Mouse (Mus musculus) MEL-GATA-1-ER (cell line): ENCODE measurements around the gene Ypel2.

Source experiments
- DNase-seq: peaks from one replicate; pipeline ENCODE4 v3.0.0-alpha.2; 2012; ENCODE audit warnings: low read depth; ENCODE audit errors: extremely low read depth

Gene Ypel2

DNA sequence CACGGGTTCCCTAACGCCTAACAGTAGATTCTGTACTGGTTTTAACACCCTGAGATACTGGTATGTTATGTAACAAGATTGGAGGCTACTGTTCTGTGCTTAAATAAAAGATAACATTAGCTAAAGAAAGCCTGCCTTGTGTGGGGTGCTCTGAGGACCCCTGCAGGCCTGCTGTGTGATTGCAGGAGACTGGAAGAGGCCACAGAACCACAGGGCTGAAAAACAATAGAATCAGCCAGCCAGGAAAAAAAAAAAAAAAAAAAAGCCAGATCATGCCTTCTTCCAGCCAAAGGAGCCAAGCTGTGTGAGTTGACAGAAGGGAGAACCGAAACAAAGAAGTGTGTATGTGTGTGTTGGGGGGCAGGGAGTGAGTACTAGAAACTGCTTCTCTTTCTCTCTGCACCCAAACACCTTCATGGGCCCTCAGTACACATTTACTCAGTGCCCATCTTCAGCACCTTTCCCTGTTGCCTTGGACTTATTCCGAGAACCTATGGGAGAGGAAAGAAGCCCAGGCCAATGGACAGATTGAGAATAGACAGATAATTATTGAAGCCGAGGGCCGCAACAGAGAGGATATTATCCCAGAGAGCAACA lies 2.2 kb upstream of the Ypel2 start:
- peak; percentile 73 for DNase-seq

DNA sequence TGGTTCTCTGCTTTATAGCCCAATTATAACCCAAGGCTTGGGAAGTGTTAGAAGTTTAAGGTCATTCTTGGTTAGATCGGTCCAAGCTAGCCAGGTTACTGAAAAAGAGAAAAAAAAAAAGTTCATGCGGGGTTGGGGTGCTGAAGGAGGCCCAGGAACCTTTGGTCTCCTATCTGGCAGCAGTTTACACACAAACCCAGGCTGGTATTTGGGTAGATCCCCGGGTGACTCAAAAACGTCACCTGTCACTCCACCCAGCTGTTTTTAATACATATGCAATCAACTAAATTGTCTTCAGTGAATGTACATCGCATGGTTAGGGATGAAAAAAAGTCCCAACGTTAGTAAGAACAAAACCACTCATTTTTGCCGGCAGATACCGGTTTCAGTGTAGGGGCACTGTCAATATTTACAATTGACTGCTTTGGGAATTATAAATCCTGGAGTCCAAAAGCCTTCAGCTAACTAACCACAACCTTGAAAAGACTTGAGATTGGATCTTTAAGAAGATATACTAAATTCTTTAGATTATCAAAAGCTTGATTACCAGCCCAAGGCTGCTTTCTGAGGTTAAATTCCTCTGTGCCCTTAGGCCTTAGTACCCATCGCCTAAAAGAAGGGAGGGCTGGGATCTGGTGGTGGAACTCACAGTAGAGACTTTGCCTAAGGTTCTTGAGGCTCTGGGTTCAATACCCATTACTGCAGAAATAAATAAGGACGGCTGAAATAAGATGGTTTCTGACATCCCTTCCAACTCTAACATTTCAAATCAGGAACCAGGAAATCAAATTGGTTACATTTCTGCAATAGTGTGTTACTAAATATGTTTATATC lies 1.5 kb upstream of the Ypel2 start:
- DNase-seq = no peak

DNA sequence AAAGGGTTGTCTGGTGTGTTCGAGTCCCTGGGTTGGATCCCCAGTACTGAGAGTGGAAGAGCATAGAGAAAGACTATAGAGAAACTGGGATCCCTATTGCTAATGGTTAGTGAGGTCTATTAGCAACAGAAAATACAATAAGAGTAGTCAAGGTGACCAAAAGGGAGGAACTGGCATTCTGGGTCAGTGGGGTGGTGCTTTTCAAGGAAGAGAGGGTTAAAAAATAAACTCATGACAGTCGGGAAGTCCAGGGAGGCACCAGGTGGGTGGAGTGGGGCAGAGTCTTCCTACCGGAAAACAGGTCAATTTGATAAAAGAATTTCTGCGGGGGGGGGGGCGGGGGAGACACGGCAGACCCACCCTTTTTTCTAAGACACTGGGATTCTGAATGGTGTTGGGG lies 823 bp upstream of the Ypel2 start:
- no peak for DNase-seq

DNA sequence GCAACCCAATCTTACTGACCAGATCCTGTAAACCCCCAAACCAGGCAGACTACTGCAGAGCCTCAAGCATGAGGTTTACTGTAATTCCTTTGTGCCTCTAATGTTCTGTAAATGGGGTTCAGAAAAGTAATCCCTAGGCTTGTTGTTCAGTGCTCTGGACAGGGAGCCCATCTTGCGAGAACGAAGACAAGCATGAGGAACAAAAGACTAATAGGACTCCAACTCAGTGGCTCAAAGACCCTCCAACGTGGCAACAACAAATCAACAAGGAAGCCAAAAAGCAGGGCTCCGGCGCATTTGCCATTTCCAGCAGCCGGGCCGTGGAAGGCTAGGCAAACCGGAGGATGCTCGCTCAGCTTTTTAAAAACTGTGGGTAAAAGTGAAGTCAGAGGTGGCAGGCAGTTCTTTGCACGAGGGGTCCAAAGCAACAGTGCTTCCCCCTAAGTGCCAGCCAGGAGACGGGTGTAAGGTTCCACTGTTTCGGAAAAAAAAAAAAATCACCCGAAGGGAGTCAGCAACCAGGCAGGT lies 982 bp downstream of the Ypel2 start:
- DNase-seq = no peak

DNA sequence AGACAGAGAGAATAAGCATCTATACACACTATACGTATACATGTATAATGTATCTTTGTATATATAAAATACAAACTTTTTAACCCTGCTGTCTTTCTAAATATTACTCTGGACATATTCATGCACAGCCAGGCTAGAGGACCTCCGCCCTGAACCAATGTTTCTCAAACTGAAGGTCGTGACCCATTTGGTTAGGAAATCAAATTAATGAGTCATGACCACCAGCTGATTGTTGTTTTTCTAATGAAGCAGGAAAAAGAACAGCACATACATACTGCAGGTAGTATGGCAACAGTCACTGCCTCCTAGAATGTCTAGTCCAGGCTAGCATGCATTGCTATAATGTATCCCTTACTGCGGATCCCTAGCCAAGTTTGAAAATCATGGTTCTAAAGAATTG lies 2.3 kb downstream of the Ypel2 start:
- no peak for DNase-seq

DNA sequence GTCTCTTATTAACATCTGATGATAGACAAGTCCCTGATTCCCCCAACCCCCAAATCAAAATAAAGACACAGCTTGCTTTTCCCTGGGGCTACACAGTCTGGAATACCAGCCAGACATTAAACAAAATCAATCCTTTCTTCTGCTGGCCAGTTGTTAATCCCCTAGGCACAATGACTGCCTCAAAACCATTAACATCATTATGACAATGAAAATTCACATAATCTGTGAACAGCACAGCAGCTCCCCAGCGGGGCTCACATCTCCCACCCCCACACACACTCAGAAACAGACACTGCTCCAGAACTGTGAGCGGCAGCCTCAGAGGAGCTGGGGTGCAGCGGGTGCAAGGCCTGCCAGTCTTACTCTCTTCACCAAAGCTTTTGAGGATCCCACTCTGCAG lies 3.2 kb downstream of the Ypel2 start:
- no peak for DNase-seq

DNA sequence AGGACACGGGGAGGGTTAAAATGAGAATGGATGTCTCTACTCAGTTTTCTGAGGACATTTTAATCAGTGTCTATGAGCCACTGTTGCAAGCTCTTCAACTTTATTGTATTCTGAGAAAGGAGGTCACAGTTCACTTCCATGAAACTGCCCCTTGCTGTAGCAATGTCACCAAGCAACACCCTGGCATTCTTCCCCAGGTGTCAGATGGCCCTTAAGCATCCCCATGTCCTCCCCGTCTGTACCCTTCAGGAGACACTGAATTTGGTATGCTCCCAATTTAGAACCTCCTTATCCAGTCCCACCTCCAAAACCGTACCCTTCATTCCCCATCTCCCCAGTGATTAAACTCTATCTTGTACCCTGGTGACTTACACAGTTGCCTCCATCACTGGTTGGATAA lies 8.5 kb downstream of the Ypel2 start:
- DNase-seq = no peak

DNA sequence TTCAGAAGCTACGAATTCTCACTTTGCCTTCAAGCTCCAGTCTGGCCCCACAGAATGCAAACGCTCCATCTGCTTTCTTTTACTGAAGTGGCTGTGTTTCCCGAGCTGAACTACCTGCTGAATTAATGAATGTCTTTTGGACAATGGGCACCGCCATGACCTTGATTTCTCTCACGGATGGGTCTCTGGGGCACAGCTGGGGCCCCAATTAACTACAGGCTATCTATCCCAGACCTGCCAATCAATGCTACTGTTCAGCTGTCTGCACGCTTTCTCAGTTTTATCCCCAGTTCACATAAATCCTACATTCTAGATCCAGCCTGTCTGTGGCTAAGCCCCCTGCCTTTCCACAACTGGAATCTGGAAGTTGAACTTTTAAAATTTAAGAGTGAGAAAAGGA lies 10.5 kb downstream of the Ypel2 start:
- no peak for DNase-seq

DNA sequence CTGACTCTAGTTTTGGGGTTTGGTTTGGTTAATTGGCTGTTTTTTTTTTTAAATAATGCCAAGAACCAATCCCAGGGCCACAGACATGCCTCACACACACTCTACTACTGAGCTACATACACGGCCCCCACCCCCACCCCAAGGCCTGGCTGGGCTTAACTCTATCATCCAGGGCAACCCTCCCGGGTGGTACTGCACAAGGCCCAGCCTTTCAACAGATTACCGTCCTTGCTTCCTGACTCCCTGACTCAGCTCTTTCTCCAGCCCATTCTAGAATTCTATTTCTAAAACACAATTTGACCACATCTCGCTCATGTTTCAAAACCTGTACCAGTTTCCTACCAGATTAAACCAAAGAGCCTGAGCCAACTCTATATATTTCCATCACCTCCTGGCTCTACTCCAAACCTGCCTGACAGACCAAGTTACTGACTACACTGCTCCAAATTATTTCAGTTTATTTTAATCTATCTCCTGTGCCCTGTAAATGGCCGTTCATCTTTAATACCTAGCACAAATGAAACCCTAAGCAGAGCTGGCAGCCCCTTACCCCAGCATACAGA lies 12.2 kb downstream of the Ypel2 start:
- no peak for DNase-seq

DNA sequence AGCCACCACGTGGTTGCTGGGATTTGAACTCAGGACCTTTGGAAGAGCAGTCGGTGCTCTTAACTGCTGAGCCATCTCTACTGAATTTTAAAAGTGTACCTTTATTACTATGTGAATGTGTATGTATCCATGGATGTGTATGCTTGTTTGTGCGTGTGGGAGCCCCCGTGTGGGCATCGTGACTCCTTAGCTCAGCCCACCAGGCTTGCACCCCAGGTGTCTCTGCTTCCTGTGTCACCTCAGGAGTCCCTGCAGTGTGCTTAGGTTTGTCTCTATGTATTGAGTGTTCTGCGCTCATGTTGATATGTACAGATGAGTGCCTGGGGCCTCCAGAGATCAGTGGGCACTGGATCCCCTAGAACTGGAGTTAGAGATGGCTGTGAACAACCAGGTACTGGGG lies 13.0 kb downstream of the Ypel2 start:
- no peak for DNase-seq

DNA sequence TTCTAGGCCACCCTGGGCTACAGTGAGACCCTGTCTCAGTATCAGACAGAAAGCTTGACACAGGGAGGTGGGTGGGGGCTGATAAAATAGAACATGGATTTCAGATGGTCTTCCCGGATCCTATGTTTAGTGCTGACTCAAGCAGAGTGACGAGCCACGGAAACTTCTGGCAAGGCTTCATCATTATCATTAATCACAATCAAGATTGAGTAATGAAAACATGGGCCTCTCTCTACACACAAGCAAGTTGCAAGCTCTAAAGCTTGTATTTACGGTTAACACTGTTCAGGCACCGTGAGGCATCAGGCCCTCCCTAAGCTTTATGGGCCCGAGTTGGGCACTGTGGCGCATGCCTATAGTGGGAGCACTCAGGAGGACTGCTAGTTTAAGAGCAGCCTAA lies 13.7 kb downstream of the Ypel2 start:
- DNase-seq = no peak

DNA sequence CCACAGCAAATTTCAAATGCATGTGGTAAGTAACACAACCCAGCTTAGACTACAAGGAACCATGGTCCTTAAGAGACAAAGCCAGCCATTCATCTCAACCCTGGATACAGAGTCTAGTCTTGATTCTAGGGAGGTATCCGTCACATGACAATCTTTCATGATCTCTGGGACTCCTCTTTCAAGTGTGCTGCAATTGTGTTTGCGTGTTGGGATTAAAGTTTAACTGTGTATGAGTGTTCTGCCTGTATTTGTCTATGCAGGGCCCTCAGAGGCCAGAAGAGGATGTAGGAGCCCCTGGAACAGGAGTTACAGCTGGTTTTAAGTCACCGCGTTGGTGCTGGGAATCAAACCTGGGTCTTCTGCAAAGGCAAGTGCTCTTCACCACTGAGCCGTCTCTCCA lies 16.3 kb downstream of the Ypel2 start:
- DNase-seq = no peak

DNA sequence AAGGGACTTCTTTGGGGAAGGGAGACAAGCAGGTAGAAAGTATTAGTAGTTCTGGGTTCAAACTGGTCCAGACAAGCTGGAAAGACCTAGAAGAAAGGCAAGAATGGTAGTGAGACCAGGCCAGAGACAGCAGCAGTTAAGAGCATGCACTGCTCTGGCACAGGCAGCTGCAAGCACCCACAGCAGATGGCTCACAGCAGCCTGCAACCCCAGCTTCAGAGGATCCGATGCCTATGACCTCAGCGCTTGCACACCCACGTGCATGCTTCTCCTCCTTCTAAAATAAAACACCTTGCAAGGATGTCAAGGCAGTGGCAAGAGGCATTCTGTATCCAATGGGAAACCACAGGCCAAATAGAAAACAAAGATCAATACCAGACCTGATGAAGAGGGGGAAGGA lies 19.1 kb downstream of the Ypel2 start:
- no peak for DNase-seq

DNA sequence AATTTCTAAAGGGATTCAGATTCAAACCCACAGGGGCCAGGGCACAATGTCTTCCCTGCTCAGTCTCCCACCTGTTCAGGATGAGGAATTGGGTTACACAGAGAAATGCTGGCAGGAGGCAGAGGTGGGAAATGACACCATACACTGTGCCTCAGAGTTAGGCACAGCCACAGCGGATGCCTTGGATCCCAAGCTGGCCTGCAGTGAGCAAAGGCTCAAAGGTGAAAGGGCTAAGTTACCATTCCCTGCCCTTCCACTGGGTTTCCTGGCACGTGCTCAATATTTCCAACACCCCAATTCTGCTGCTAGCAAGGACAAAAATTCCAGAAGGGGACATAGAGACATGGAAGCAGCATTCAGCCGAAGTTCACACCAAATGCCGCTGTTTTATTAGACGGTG lies 20.3 kb downstream of the Ypel2 start:
- DNase-seq = no peak

DNA sequence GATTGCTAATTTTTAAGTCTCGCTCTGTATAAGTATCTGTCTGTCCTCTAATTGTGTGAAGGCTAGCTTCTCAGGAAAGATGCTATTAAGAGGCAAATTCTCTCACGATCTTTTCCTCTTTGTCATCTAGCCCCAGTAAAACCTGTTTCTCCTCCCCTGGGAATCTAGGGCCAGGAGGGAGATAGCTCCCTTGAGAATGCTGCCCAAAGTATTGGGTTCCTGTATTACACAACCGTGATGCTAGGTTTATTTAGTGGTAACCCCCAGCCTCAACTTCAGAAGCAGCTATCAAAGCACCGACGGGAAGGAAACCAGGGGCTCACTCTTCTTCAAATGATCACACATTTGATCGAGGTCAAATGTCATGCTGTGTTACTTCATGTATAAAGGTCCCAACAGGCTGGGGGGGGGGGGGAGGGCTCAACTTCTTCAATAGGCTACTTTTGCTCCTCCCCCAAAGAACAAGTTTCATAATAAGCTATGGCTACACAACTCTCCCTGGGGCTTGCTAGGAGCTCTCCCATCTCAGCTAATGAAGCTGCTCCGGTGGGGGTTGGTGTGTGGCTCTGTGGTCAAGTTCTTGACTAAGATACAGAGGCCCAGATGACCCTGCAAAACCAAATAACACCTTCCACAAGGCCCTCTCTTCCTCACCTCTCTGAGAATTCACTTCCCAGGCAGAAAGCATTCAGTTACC lies 22.3 kb downstream of the Ypel2 start:
- DNase-seq = no peak

DNA sequence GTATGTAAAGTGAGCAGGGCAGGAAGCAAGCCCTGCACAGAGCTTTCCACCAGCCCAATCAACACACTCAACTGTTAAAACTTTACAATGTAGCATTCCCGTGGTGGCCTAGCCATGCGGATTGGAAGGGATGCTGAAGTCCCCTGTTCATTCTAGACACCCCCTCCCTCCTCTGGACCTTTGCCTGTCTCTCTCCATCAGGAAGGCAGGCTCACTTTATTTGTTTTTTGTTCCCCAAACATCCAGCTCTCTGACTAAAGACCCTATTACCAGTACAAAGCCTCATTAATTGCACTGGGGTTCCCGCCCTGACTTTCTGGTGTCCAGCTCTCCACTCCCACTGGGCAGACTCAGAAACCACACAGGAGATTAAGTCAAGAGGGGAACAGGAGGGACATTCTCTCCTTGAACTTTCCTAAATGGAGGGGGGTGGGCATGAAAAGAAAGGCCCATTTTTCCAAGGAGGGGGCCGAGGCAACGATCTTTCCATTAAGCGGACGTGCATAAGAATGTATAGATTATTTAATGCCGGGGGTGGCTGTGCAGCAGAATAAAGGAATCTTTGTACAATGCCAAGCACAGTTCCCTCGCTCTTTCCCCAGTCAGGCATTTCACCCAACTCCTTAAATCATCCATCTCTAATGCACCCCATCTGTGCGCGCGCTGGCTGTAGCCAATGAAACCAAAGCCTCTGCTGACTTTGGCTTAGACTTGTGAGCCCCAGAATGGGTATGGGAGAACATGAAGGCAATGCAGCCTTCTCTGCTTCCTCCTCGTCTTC lies 24.3 kb downstream of the Ypel2 start:
- DNase-seq = no peak

DNA sequence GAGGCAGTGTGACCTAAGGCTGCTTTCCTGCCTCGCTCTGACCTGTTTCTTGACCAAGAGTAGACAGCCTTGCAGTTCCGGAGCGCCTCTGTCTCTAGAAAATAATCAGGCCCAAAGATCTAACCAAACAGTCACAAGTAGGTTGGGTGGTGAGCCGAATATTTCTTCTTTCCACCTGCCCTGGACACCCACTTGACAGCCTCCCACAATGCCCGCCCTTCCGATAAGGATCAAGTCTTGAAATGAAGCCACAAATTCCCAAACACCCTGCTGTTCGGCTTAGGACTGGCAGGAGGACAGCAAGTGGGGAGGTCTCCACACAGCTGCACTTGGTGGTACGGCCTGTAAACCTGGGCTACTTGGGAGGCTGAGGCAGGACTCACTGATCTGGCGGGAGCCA lies 26.0 kb downstream of the Ypel2 start:
- no peak for DNase-seq

DNA sequence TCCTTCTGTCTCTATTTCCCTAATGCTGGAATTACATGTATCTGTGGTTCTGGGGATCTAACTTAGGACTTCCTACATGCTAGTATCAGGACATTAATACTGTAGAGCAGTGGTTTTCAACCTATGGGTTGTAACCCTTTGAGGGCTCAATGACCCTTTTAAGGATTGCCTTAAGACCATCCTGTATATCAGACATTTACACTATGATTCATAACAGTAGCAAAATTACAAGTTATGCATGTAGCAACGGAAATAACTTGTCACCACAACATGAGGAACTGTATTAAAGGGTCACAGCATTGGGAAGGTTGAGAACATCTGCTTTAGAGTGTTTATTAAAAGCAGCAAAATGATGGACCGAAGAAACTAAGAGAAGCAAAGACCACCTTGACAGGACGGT lies 26.8 kb downstream of the Ypel2 start:
- no peak for DNase-seq

DNA sequence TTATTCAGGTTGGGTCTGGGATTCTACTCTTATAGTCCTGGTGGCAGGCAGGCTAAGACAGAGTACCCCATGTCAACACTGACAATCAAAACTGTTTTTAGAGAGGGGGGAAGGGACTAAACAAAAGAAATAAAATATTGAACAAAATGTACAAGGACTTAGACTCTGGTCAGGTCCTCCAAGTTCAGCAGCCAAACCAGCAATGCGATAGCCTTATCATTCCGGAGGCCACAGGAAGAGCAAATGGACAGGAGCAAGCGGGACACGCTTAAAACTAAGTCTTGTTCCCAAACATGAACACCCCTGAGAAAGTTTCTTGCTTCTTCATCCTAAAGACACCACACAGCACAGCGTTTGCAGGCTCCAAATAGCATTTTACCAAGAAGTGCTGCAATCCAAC lies 28.4 kb downstream of the Ypel2 start:
- DNase-seq = no peak

DNA sequence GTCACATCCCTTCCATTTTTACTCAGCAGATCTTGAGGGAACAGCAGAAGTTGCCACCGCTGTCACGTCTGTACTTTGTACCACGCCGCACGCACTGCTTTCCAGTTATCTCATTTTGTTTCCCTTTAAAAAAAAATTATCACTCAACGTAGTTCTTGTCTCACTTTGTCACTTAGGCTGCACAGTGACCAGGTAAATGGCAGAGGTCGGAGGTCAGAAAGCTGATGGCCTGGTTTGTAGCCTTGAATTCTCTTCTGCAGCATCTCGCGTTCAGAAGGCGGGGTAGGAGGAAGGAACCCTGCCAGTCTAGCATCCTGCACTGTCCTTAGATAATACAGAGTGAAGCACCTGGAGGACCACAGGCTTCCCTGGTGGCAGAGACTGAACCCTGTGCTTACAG lies 29.8 kb downstream of the Ypel2 start:
- DNase-seq = no peak

DNA sequence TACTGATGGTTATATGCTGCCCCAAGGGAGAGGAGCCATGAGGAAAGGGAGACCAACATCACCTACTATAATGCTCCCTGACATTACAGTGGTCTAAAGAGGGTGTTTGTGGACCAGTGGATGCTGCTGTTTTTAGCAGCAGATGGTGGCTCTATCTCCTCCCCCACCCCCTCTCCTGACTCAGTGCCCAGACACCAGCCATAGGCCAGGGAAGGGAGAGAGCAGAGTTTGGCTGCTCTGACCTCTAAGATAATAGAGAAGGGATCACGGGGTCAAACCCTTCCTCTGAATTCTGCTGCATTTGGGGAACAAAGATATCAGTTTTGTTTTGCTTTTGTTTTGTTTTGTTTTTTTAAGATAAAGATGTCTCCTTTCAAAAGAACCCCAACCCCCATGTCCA lies 30.5 kb downstream of the Ypel2 start:
- no peak for DNase-seq
